In genomic region chr11:77624002-77624401, GRCm38 (mm10) we compare ENCODE assay signal across 9 mouse cellular contexts. TPM values are rescaled to one million over a fixed set of nuclear protein-coding genes. Genes with fewer than 3 reads are reported as not detected.
A peak's percentile ranks its signal among the peaks of the same experiment; 100 is the strongest.
DNase-seq lines count a peak whose midpoint lies in the region; ATAC-seq and TF ChIP-seq lines count a peak whose summit lies in the region.
"Had no signal": no experiment of that assay in that cellular context is flagged by ENCODE, and none has a peak within 500 bp of the region (broad histone marks: within the 10 kb centered on the region; RNA-seq: fewer than 3 reads in every experiment).

No protein-coding gene starts in this region.

- H3K4me2 ChIP-seq in kidney, embryonic 15.5 days = peak overlapping the region; percentile 72
- H3K4me2 ChIP-seq in embryonic facial prominence, embryonic 13.5 days = peak overlapping the region; percentile 75
- peak overlapping the region; percentile 77 for H3K4me2 ChIP-seq in intestine, embryonic 14.5 days (ENCODE audit: low read length)
- peak overlapping the region; percentile 68 for H3K4me2 ChIP-seq in midbrain, embryonic 16.5 days (ENCODE audit: low read length)

- no peaks in the 10 kb centered on the region for H3K9me3 ChIP-seq in kidney, embryonic 15.5 days (replicated peaks)
- no peaks in the 10 kb centered on the region for H3K9me3 ChIP-seq in embryonic facial prominence, embryonic 13.5 days
- no peaks in the 10 kb centered on the region for H3K9me3 ChIP-seq in intestine, embryonic 14.5 days (ENCODE audit: control insufficient read depth, low read length)
- no peaks in the 10 kb centered on the region for H3K9me3 ChIP-seq in midbrain, embryonic 16.5 days (replicated peaks; ENCODE audit: control insufficient read depth, low read length, poor library complexity, severe bottlenecking)
- H3K9me3 ChIP-seq: G1E had no signal

- WGBS in kidney, embryonic 15.5 days = 29% methylated on average over 5 of the region's 5 CpGs
- WGBS in embryonic facial prominence, embryonic 13.5 days = 21% methylated on average over 5 of the region's 5 CpGs
- WGBS in intestine, embryonic 14.5 days = 28% methylated on average over 5 of the region's 5 CpGs
- WGBS in midbrain, embryonic 16.5 days = 15% methylated on average over 5 of the region's 5 CpGs
- 79% methylated on average over 5 of the region's 5 CpGs for WGBS in thymus, adult 2 months

- no peak for ATAC-seq in kidney, embryonic 15.5 days (replicated peaks; ENCODE audit: low FRiP score)
- no peak for ATAC-seq in embryonic facial prominence, embryonic 13.5 days (ENCODE audit: insufficient number of reproducible peaks, insufficient read depth, low FRiP score, low TSS enrichment, low read depth)
- no peak for ATAC-seq in intestine, embryonic 14.5 days (replicated peaks; ENCODE audit: low FRiP score, low TSS enrichment, low read depth)
- no peak for ATAC-seq in midbrain, embryonic 16.5 days

- no peak for DNase-seq in kidney, postnatal 36 days
- DNase-seq in intestine, embryonic 14.5 days (ENCODE audit: low spot score) = no peak
- DNase-seq in thymus, adult 2 months = no peak
- no peak for DNase-seq in layer of hippocampus, postnatal 25 days (ENCODE audit: extremely low spot score in 1 of 2, low spot score in 1 of 2)
- DNase-seq in adrenal gland, postnatal 14 days = no peak

- no peak for TF ChIP-seq CTCF in thymus, adult 2 months (IDR thresholded peaks at IDR 0.05; ENCODE audit: borderline replicate concordance, control insufficient read depth, extremely low read depth, insufficient read depth, low read length, poor library complexity)

- no peaks in the 10 kb centered on the region for H3K36me3 ChIP-seq in kidney, embryonic 15.5 days
- no peaks in the 10 kb centered on the region for H3K36me3 ChIP-seq in embryonic facial prominence, embryonic 13.5 days
- H3K36me3 ChIP-seq in intestine, embryonic 14.5 days (ENCODE audit: control insufficient read depth, insufficient read depth, low read length) = no peaks in the 10 kb centered on the region
- no peaks in the 10 kb centered on the region for H3K36me3 ChIP-seq in midbrain, embryonic 16.5 days (ENCODE audit: control insufficient read depth, insufficient read depth, low read length)
- no peaks in the 10 kb centered on the region for H3K36me3 ChIP-seq in thymus, adult 2 months (ENCODE audit: control insufficient read depth, insufficient read depth, low read length)
- H3K36me3 ChIP-seq: G1E had no signal

- peaks cover 19% of the 10 kb centered on the region for H3K4me1 ChIP-seq in kidney, embryonic 15.5 days
- H3K4me1 ChIP-seq in embryonic facial prominence, embryonic 13.5 days = peaks cover 18% of the 10 kb centered on the region
- peaks cover 12% of the 10 kb centered on the region for H3K4me1 ChIP-seq in intestine, embryonic 14.5 days (replicated peaks; ENCODE audit: control insufficient read depth, insufficient read depth, low read length)
- H3K4me1 ChIP-seq in midbrain, embryonic 16.5 days (ENCODE audit: control insufficient read depth, insufficient read depth, low read length) = peaks cover 16% of the 10 kb centered on the region; the same call in 1 of the 2 replicates
- peaks cover 16% of the 10 kb centered on the region for H3K4me1 ChIP-seq in thymus, adult 2 months (replicated peaks; ENCODE audit: control insufficient read depth, insufficient read depth, low read length)

- H3K9ac ChIP-seq in kidney, embryonic 15.5 days = 0 out of 2 replicates have a peak overlapping the region, but pooled peaks have one; percentile 17
- peak overlapping the region; percentile 63 for H3K9ac ChIP-seq in embryonic facial prominence, embryonic 13.5 days
- H3K9ac ChIP-seq in intestine, embryonic 14.5 days (ENCODE audit: low read length) = 0 out of 2 replicates have a peak overlapping the region, but pooled peaks have one; percentile 1
- H3K9ac ChIP-seq in midbrain, embryonic 16.5 days (ENCODE audit: low read depth, low read length) = peak overlapping the region; percentile 50; the same call in 1 of the 2 replicates

- peak overlapping the region; percentile 36 for H3K4me3 ChIP-seq in kidney, embryonic 15.5 days (replicated peaks)
- peak overlapping the region; percentile 36 for H3K4me3 ChIP-seq in embryonic facial prominence, embryonic 13.5 days
- H3K4me3 ChIP-seq in intestine, embryonic 14.5 days (ENCODE audit: low read depth, low read length) = peak overlapping the region; percentile 31; the same call in 1 of the 2 replicates
- H3K4me3 ChIP-seq in midbrain, embryonic 16.5 days (ENCODE audit: low read depth, low read length) = peak overlapping the region; percentile 37
- no peak overlapping the region for H3K4me3 ChIP-seq in thymus, adult 2 months (ENCODE audit: control insufficient read depth, insufficient read depth, low read length)

- 0 out of 2 replicates have a peak, but pooled peaks cover 7% of the 10 kb centered on the region for H3K27me3 ChIP-seq in kidney, embryonic 15.5 days
- H3K27me3 ChIP-seq in embryonic facial prominence, embryonic 13.5 days = peaks cover 5% of the 10 kb centered on the region; the same call in 1 of the 2 replicates
- H3K27me3 ChIP-seq in intestine, embryonic 14.5 days (replicated peaks; ENCODE audit: control insufficient read depth, insufficient read depth, low read length) = 0 out of 2 replicates have a peak, but pooled peaks cover 3% of the 10 kb centered on the region
- H3K27me3 ChIP-seq in midbrain, embryonic 16.5 days (ENCODE audit: control insufficient read depth, insufficient read depth, low read depth, low read length) = no peaks in the 10 kb centered on the region
- no peaks in the 10 kb centered on the region for H3K27me3 ChIP-seq in thymus, adult 2 months (ENCODE audit: control insufficient read depth, insufficient read depth, low read length)

- H3K27ac ChIP-seq in kidney, embryonic 15.5 days = peak overlapping the region; percentile 49
- 0 out of 2 replicates have a peak overlapping the region, but pooled peaks have one; percentile 12 for H3K27ac ChIP-seq in embryonic facial prominence, embryonic 13.5 days
- peak overlapping the region; percentile 2; the same call in 1 of the 2 replicates for H3K27ac ChIP-seq in intestine, embryonic 14.5 days (ENCODE audit: low read depth)
- peak overlapping the region; percentile 58 for H3K27ac ChIP-seq in midbrain, embryonic 16.5 days (ENCODE audit: low read length)
- H3K27ac ChIP-seq in thymus, adult 2 months (ENCODE audit: control insufficient read depth, insufficient read depth, low read length) = no peak overlapping the region

- no peak for TF ChIP-seq POLR2A in thymus, adult 2 months (IDR thresholded peaks at IDR 0.05; ENCODE audit: control insufficient read depth, extremely low read depth, insufficient read depth, low read length, poor library complexity)

RNA-seq across cellular contexts. Expression of gene Taok1, which starts 16.4 kb away (rescaled TPM):
- polyA plus RNA-seq in kidney, embryonic 15.5 days (2015; fragmentation: Nextera tagmentation; extraction: Ambion mirVana) = 15.5 and 15.9 TPM in 2 replicates
- polyA plus RNA-seq in embryonic facial prominence, embryonic 13.5 days (2015; fragmentation: Nextera tagmentation; extraction: Ambion mirVana) = 14.3 and 15.2 TPM in 2 replicates
- 19.7 TPM in 2 replicates for polyA plus RNA-seq in intestine, embryonic 14.5 days (2014; fragmentation: Nextera tagmentation; extraction: Ambion mirVana)
- polyA plus RNA-seq in midbrain, embryonic 16.5 days (2015; fragmentation: Nextera tagmentation; extraction: Ambion mirVana) = 25.3 and 25.4 TPM in 2 replicates
- polyA plus RNA-seq in thymus, adult 2 months (2012; rRNA removed) = 7.3 and 7.5 TPM in 2 replicates
- total RNA-seq in layer of hippocampus, postnatal 25 days (2021) = 100 to 1,000 TPM; 110 to 114 TPM
- 53.6 and 53.7 TPM in 2 replicates for total RNA-seq in adrenal gland, postnatal 14 days (2021)

Comparison
In these comparisons a context has a peak if more than half of its experiments do, and no peak if none do; other contexts are left out.
1. H3K9ac ChIP-seq: peak in every context shown above with its lines; median percentile 63 in embryonic facial prominence, embryonic 13.5 days; 50 in midbrain, embryonic 16.5 days; 17 in kidney, embryonic 15.5 days; 1 in intestine, embryonic 14.5 days.